Mouse (Mus musculus) forebrain, embryonic 15.5 days (tissue): ENCODE measurements around the gene Hist1h3a. TPM values are rescaled to one million over a fixed set of nuclear protein-coding genes. Genes with fewer than 3 reads are reported as not detected.

Source experiments
- ATAC-seq: fragments of 200-750 bp; cut with Nextera tagmentation; replicated peaks from 2 replicates; pipeline ENCODE4 v1.8.0; 2017; ENCODE audit warnings: mild to moderate bottlenecking, moderate TSS enrichment, moderate library complexity
- H3K27ac ChIP-seq: fragments of 300-500 bp; sonication (generic); replicated peaks from 2 replicates; pipeline ENCODE4 v1.5.1; 2015; ENCODE audit warnings: mild to moderate bottlenecking, inconsistent platforms
- H3K27me3 ChIP-seq: fragments of 300-500 bp; sonication (generic); 2 replicates; pipeline ENCODE4 v1.6.1; 2015; ENCODE audit warnings: inconsistent platforms
- H3K36me3 ChIP-seq: fragments of 300-500 bp; sonication (generic); 2 replicates; pipeline ENCODE4 v1.6.1; 2015; ENCODE audit warnings: mild to moderate bottlenecking, inconsistent platforms
- H3K4me1 ChIP-seq: fragments of 300-500 bp; sonication (generic); 2 replicates; pipeline ENCODE4 v1.6.1; 2015; ENCODE audit warnings: inconsistent platforms
- H3K4me2 ChIP-seq: fragments of 300-500 bp; sonication (generic); replicated peaks from 2 replicates; pipeline ENCODE4 v1.6.1; 2015; ENCODE audit warnings: mild to moderate bottlenecking, inconsistent platforms
- H3K4me3 ChIP-seq: fragments of 300-500 bp; sonication (generic); 2 replicates; pipeline ENCODE4 v1.5.1; 2015; ENCODE audit warnings: mild to moderate bottlenecking, inconsistent platforms
- H3K9ac ChIP-seq: fragments of 300-500 bp; sonication (generic); replicated peaks from 2 replicates; pipeline ENCODE4 v1.6.1; 2015; ENCODE audit warnings: mild to moderate bottlenecking, inconsistent platforms
- H3K9me3 ChIP-seq: fragments of 300-500 bp; sonication (generic); 2 replicates; pipeline ENCODE4 v1.6.1; 2016; ENCODE audit warnings: inconsistent platforms
- WGBS: fragments of 180-500 bp; shearing (Covaris S2); methylation state at CpG from one replicate; pipeline ENCODE4 v1.1.7; 2015; ENCODE audit warnings: mixed read lengths; 5-methylcytosine and 5-hydroxymethylcytosine counted together
- microRNA-seq: library from miRNA; unstranded; fragments of <30 nt; microRNA quantifications from one replicate; pipeline ENCODE4, GENCODE M21; 2016
- polyA plus RNA-seq: library from polyadenylated mRNA; unstranded; fragments of >200 nt; fragmentation: Nextera tagmentation; extraction: Ambion mirVana; gene quantifications from 2 replicates; pipeline ENCODE4 v1.2.1, GENCODE M21; 2015

The Hist1h3a gene
- polyA plus RNA-seq, 1 experiment from 2014 or later, result 2.7 TPM

- H3K9ac ChIP-seq, result no peak overlapping the region
- H3K27me3 ChIP-seq, result no peaks in the 10 kb centered on the region
- H3K9me3 ChIP-seq, result no peaks in the 10 kb centered on the region
- no peak for ATAC-seq
- WGBS, result 86% methylated on average over 5 of the region's 5 CpGs
- no peaks in the 10 kb centered on the region for H3K36me3 ChIP-seq
- no peak overlapping the region for H3K4me3 ChIP-seq
- H3K4me1 ChIP-seq, result no peaks in the 10 kb centered on the region
- H3K4me2 ChIP-seq, result no peak overlapping the region
- H3K27ac ChIP-seq, result no peak overlapping the region
Measured at GRCm38 (mm10) chr13:23716261-23717042, 45.7 kb downstream of the Hist1h3a start.

Small RNA genes lying within 50 kb of the gene (microRNA-seq; reads per million reads assigned to microRNA genes)
- gene Gm44314 (not detected), gene Gm44484 (not detected)

Other genes starting within 250 kb of the Hist1h3a start
- gene Hist1h4h, start 231.3 kb downstream of the Hist1h3a start, polyA plus RNA-seq, result 4.9 and 6.0 TPM in 2 replicates
- 2.8 and 6.7 TPM in 2 replicates for gene Hist1h2af, start 228.5 kb downstream of the Hist1h3a start, polyA plus RNA-seq
- 2.7 and 3.4 TPM in 2 replicates for gene Hist1h3g, start 227.0 kb downstream of the Hist1h3a start, polyA plus RNA-seq
- 0.37 and 0.59 TPM in 2 replicates for gene Hist1h2bh, start 219.0 kb downstream of the Hist1h3a start, polyA plus RNA-seq
- 0.46 and 0.94 TPM in 2 replicates for gene Hist1h3f, start 218.3 kb downstream of the Hist1h3a start, polyA plus RNA-seq
- gene Hist1h4f, start 210.7 kb downstream of the Hist1h3a start, polyA plus RNA-seq, result 0.70 and 0.73 TPM in 2 replicates
- gene Hist1h1d, start 209.1 kb downstream of the Hist1h3a start, polyA plus RNA-seq, result 0.23 and 0.25 TPM in 2 replicates
- gene Hist1h3e, start 200.0 kb downstream of the Hist1h3a start, polyA plus RNA-seq, result 2.6 and 2.7 TPM in 2 replicates
- 48.1 and 55.0 TPM in 2 replicates for gene Hist1h2ae, start 191.2 kb downstream of the Hist1h3a start, polyA plus RNA-seq
- 4.7 and 5.6 TPM in 2 replicates for gene Hist1h2bg, start 191.0 kb downstream of the Hist1h3a start, polyA plus RNA-seq
- gene Hist1h2bf, start 188.2 kb downstream of the Hist1h3a start, polyA plus RNA-seq, result 1.6 and 2.9 TPM in 2 replicates
- gene Hist1h2ad, start 188.0 kb downstream of the Hist1h3a start, polyA plus RNA-seq, result 1.5 and 2.0 TPM in 2 replicates
- gene Hist1h3d, start 186.6 kb downstream of the Hist1h3a start, polyA plus RNA-seq, result 4.5 and 5.1 TPM in 2 replicates
- 76.0 and 88.6 TPM in 2 replicates for gene Hist1h4d, start 180.8 kb downstream of the Hist1h3a start, polyA plus RNA-seq
- gene Hist1h2be, start 141.3 kb downstream of the Hist1h3a start, polyA plus RNA-seq, result 1.9 and 2.5 TPM in 2 replicates
- gene Hist1h1e, start 139.8 kb downstream of the Hist1h3a start, polyA plus RNA-seq, result 11.6 and 13.7 TPM in 2 replicates
- gene Hist1h2ac, start 78.4 kb downstream of the Hist1h3a start, polyA plus RNA-seq, result 1.0 and 1.1 TPM in 2 replicates
- gene Hist1h2bc, start 78.2 kb downstream of the Hist1h3a start, polyA plus RNA-seq, result 33.7 and 35.6 TPM in 2 replicates
- 0.20 TPM in 1 of 2 replicates, not detected in the other for gene Hist1h1t, start 66.6 kb downstream of the Hist1h3a start, polyA plus RNA-seq
- 3.7 and 4.4 TPM in 2 replicates for gene Hist1h4c, start 63.9 kb downstream of the Hist1h3a start, polyA plus RNA-seq
- gene Hfe, start 51.5 kb downstream of the Hist1h3a start, polyA plus RNA-seq, result 2.0 and 3.4 TPM in 2 replicates
- gene Hist1h1c, start 23.6 kb downstream of the Hist1h3a start, polyA plus RNA-seq, result 22.8 and 24.6 TPM in 2 replicates
- gene Hist1h3c, start 16.8 kb downstream of the Hist1h3a start, polyA plus RNA-seq, result 3.9 and 4.1 TPM in 2 replicates
- gene Hist1h2bb, start 15.7 kb downstream of the Hist1h3a start, polyA plus RNA-seq, result 1.8 and 2.0 TPM in 2 replicates
- gene Hist1h2ab, start 11.3 kb downstream of the Hist1h3a start, polyA plus RNA-seq, result 26.0 and 31.2 TPM in 2 replicates
- gene Hist1h3b, start 10.1 kb downstream of the Hist1h3a start, polyA plus RNA-seq, result 7.9 and 11.7 TPM in 2 replicates
- 2.8 and 3.8 TPM in 2 replicates for gene Hist1h4b, start 5.4 kb downstream of the Hist1h3a start, polyA plus RNA-seq
- gene Hist1h4a, start 1.2 kb downstream of the Hist1h3a start, polyA plus RNA-seq, result 0.38 TPM in 1 of 2 replicates, not detected in the other
- gene Hist1h1a, start 1.3 kb upstream of the Hist1h3a start, polyA plus RNA-seq, result 1.5 TPM in 2 replicates
- gene Trim38, start 7.5 kb upstream of the Hist1h3a start, polyA plus RNA-seq, result 0.11 TPM in 1 of 2 replicates, not detected in the other
- not detected in 2 replicates for gene Slc17a2, start 44.6 kb upstream of the Hist1h3a start, polyA plus RNA-seq
- 0.04 TPM in 1 of 2 replicates, not detected in the other for gene Slc17a3, start 77.0 kb upstream of the Hist1h3a start, polyA plus RNA-seq
- gene Slc17a1, start 105.4 kb upstream of the Hist1h3a start, polyA plus RNA-seq, result not detected in 2 replicates
- not detected in 2 replicates for gene Slc17a4, start 152.6 kb upstream of the Hist1h3a start, polyA plus RNA-seq
- gene Hist1h2ba, start 171.8 kb upstream of the Hist1h3a start, polyA plus RNA-seq, result not detected in 2 replicates
- not detected in 2 replicates for gene Hist1h2aa, start 172.1 kb upstream of the Hist1h3a start, polyA plus RNA-seq
- gene Scgn, start 228.8 kb upstream of the Hist1h3a start, polyA plus RNA-seq, result 1.6 and 3.9 TPM in 2 replicates